Mouse (Mus musculus) cerebellum, adult 11-12 months (tissue): ENCODE measurements around the gene Cryba2.

Experiments
- DNase-seq: peaks from one replicate; pipeline ENCODE4 v3.0.0; 2022

Gene Cryba2

GRCm38 (mm10) chr1:74884196-74885141 is 8.5 kb downstream of the Cryba2 start:
- DNase-seq = no peak

GRCm38 (mm10) chr1:74883441-74883840 is 9.5 kb downstream of the Cryba2 start:
- DNase-seq = no peak

- DNase-seq = no peak
Measured at GRCm38 (mm10) chr1:74882828-74883227, 10.1 kb downstream of the Cryba2 start.

GRCm38 (mm10) chr1:74882055-74882734 is 10.7 kb downstream of the Cryba2 start:
- DNase-seq = peak; percentile 16

- DNase-seq = peak; percentile 65
Measured at GRCm38 (mm10) chr1:74880785-74881360, 12.1 kb downstream of the Cryba2 start.

- no peak for DNase-seq
Measured at GRCm38 (mm10) chr1:74877199-74877598, 15.7 kb downstream of the Cryba2 start.

- DNase-seq = no peak
Measured at GRCm38 (mm10) chr1:74872218-74872617, 20.7 kb downstream of the Cryba2 start.

- DNase-seq = no peak
Measured at GRCm38 (mm10) chr1:74861783-74862182, 31.2 kb downstream of the Cryba2 start.

GRCm38 (mm10) chr1:74859223-74859984 is 33.5 kb downstream of the Cryba2 start:
- DNase-seq = peak; percentile 36

- no peak for DNase-seq
Measured at GRCm38 (mm10) chr1:74858805-74859204, 34.1 kb downstream of the Cryba2 start.

GRCm38 (mm10) chr1:74858171-74858719 is 34.7 kb downstream of the Cryba2 start:
- peak; percentile 97 for DNase-seq

- DNase-seq = peak; percentile 47
Measured at GRCm38 (mm10) chr1:74857677-74858076, 35.3 kb downstream of the Cryba2 start.

GRCm38 (mm10) chr1:74857201-74857600 is 35.7 kb downstream of the Cryba2 start:
- peak; percentile 52 for DNase-seq

GRCm38 (mm10) chr1:74856791-74857190 is 36.2 kb downstream of the Cryba2 start:
- peak; percentile 55 for DNase-seq

GRCm38 (mm10) chr1:74856439-74856720 is 36.6 kb downstream of the Cryba2 start:
- peak; percentile 50 for DNase-seq

- DNase-seq = peak; percentile 67
Measured at GRCm38 (mm10) chr1:74855651-74856438, 37.1 kb downstream of the Cryba2 start.

- no peak for DNase-seq
Measured at GRCm38 (mm10) chr1:74855156-74855555, 37.8 kb downstream of the Cryba2 start.

GRCm38 (mm10) chr1:74854306-74855056 is 38.5 kb downstream of the Cryba2 start, which contains the start of gene Cdk5r2:
Gene Cdk5r2, plus strand, starts transcription at chr1:74854934.
- DNase-seq = peak; percentile 95

GRCm38 (mm10) chr1:74851001-74851775 is 41.8 kb downstream of the Cryba2 start:
- no peak for DNase-seq

GRCm38 (mm10) chr1:74850251-74850650 is 42.7 kb downstream of the Cryba2 start:
- no peak for DNase-seq
